Mouse (Mus musculus): ENCODE measurements at regions not wholly inside any gene's neighbourhood (a gene's known extent, or its start where the extent isn't known, plus 50 kb on each side); places are given as distances from the start of the nearest gene placed in this dataset.

- no peak for ATAC-seq (replicated peaks; ENCODE audit: poor library complexity, severe bottlenecking)
Observed at GRCm38 (mm10) chr11:110874626-110875025, 93.2 kb upstream of the Kcnj16 start.

GRCm38 (mm10) chr11:110880971-110881370, 86.9 kb upstream of the Kcnj16 start:
- no peak for ATAC-seq (replicated peaks; ENCODE audit: poor library complexity, severe bottlenecking)

DNA sequence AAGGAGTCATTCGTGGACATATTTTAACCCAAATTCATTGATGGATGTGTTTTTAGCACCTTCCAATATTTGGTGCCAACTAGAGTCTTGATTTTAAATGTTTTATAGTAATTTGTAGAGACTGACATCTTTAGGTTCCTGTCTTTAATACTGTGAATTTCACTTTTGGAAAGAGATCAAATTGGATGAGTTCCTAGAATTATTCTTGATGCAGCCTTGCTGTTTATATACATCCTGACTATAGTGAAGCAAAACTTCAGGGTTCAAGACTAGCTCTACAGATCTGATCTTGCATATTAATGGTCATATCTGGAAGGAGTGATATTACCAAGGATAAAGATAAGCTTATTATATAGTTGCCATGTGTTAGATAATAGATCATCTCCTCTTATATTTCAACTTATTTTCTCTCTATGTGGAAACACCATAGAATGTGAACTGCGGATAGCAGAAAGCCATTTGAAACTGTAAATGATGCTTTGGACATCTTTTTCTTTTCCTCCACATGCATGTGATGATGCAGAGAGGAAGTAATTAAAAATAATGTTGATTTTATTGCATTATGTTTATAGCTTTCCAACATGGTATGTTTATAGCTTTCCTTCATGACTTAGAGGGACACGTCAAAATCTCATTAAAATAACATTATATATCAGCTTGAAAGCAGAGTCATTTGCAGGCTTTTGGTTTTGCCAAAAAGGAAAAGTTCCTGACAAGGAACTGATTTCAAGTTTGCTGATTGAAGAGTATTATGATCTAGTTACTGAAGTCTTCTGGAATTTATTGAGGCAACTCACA, 78.3 kb upstream of the Kcnj16 start:
- ATAC-seq (replicated peaks; ENCODE audit: poor library complexity, severe bottlenecking): no peak

- ATAC-seq (replicated peaks; ENCODE audit: poor library complexity, severe bottlenecking): peak; percentile 63
Observed at GRCm38 (mm10) chr11:110890411-110890810, 77.4 kb upstream of the Kcnj16 start.

- no peak for ATAC-seq (replicated peaks; ENCODE audit: poor library complexity, severe bottlenecking)
Observed at GRCm38 (mm10) chr11:110902918-110903317, 64.9 kb upstream of the Kcnj16 start.
